Mouse (Mus musculus): ENCODE measurements at regions not wholly inside any gene's neighbourhood (a gene's known extent, or its start where the extent isn't known, plus 50 kb on each side); places are given as distances from the start of the nearest gene placed in this dataset.

DNA sequence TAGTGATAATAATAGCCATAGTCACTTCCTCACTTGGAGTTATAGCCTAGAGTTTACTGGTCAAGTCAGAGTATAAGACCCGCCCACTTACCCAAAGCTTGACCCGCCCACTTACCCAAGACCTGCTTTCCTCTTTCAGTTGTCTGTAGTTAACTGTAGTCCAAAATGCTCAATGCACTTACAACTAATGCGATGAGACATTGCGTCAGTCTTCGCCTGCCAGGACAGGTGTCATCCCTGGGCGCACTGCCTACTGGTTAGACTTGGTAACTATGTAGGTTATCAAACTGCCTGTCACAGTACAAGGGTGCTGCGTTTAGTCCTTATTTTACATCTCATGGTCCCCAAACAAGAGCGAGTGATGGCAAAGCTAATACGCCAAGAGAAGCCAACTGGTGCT, 294.0 kb downstream of the Mtx2 start:
- peaks cover 0 to under 1% of the 10 kb centered on the region in 2 experiments; a peak in 1 of 4 replicates for H3K4me1 ChIP-seq (ENCODE audit: control insufficient read depth in 1 of 2, insufficient read depth in 2 of 2)
- no peak overlapping the region for H3K27ac ChIP-seq (ENCODE audit: insufficient read depth, low read depth)
- no peaks in the 10 kb centered on the region for H3K79me2 ChIP-seq (replicated peaks; ENCODE audit: control insufficient read depth, extremely low read depth, insufficient read depth, poor library complexity, severe bottlenecking)
- dilution Hi-C loops (cut with MboI; ENCODE audit: extremely low pct_ligation_motif_present, extremely low pct_unique_long_range_greater_than_20kb, low sequenced_read_pairs) (no loop called here), in situ Hi-C loops (cut with MboI; ENCODE audit: low pct_ligation_motif_present, low pct_unique_long_range_greater_than_20kb, low sequenced_read_pairs) (no loop called here)
- H3K36me3 ChIP-seq (replicated peaks in 1 of 2; ENCODE audit: control insufficient read depth in 1 of 2, insufficient read depth in 1 of 2, low read length in 1 of 2) = no peaks in the 10 kb centered on the region
- H3K9ac ChIP-seq (ENCODE audit: insufficient read depth, low read depth) = no peak overlapping the region
- H3K9me3 ChIP-seq (replicated peaks; ENCODE audit: low read length) = no peaks in the 10 kb centered on the region
- TF ChIP-seq TCF12 (IDR thresholded peaks at IDR 0.05; ENCODE audit: low read depth, low read length) (no peak), JUN (IDR thresholded peaks at IDR 0.05; ENCODE audit: insufficient read depth, low read depth, low read length) (no peak), USF2 (conservative IDR thresholded peaks at IDR 0.05; ENCODE audit: low read depth, low read length) (no peak), E2F4 (IDR thresholded peaks at IDR 0.05; ENCODE audit: insufficient replicate concordance, low read depth, low read length) (no peak), MEF2A (IDR thresholded peaks at IDR 0.05; ENCODE audit: borderline replicate concordance, low read depth, low read length) (no peak), ZC3H11A (IDR thresholded peaks at IDR 0.05; ENCODE audit: low read depth, low read length) (no peak), NRF1 (IDR thresholded peaks at IDR 0.05; ENCODE audit: low read depth, low read length) (no peak), POLR2A (IDR thresholded peaks at IDR 0.05; ENCODE audit: low read depth, low read length) (no peak), MAX (IDR thresholded peaks at IDR 0.05; ENCODE audit: low read length) (no peak), ZMIZ1 (IDR thresholded peaks at IDR 0.05; ENCODE audit: low read depth, low read length) (no peak), RAD21 (IDR thresholded peaks at IDR 0.05; ENCODE audit: low read depth, low read length) (no peak), USF1 (IDR thresholded peaks at IDR 0.05; ENCODE audit: low read depth, low read length) (no peak), CHD2 (IDR thresholded peaks at IDR 0.05; ENCODE audit: low read length) (no peak)
- peak overlapping the region; percentile 35; the same call in 1 of the 2 replicates for H3K4me2 ChIP-seq (ENCODE audit: insufficient read depth, low read depth, poor library complexity, severe bottlenecking)
- no peak for DNase-seq (ENCODE audit: extremely low read depth)
- no peaks in the 10 kb centered on the region for H3K27me3 ChIP-seq (replicated peaks)
- no peak overlapping the region for H3K4me3 ChIP-seq (replicated peaks in 1 of 3; ENCODE audit: low read depth in 2 of 3, low read length in 2 of 3, poor library complexity in 1 of 3)

DNA sequence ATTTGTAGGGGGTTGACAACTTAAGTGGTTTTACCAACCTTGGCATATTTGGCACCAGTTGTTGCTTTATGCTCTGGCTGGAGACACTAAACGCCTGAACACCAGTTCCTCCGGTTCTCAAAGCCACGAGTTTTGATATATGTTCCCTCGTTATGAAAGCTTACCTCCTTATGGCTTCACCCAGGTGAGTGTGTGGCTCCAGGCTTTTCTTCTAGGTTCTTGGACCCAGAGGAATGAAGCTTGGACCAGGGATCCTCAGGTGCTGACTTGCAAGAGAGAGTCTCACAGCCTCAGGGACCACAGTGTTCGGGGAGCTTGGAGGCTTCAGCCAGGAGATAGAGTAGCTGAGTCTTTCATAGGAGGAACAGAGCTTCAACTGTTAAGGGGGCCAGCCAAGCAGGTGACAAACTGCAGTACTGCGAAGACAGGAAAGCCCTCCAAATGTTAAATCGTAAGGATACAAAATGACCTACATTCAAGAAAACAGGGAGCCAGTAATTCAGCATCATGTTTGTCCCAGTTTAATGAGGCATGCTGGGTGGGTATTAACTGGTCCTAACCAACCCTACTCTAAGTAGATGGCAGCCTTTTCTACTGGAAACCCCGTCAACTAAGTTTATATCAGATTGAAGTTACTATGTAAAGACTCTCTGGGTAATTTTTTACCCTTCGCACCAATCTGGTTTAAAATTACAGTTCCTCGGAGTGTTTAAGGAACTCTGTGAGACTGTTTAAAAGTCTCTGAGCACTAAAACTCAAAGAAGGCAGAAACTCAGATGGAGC, 307.9 kb downstream of the Mtx2 start:
- Histone ChIP-seq H3K4me2 (ENCODE audit: insufficient read depth, low read depth, poor library complexity, severe bottlenecking) (no peak overlapping the region), H3K27ac (ENCODE audit: insufficient read depth, low read depth) (no peak overlapping the region), H3K27me3 (replicated peaks) (no peaks in the 10 kb centered on the region), H3K9ac (ENCODE audit: insufficient read depth, low read depth) (no peak overlapping the region), H3K9me3 (replicated peaks; ENCODE audit: low read length) (no peaks in the 10 kb centered on the region), H3K36me3 (replicated peaks in 1 of 2; ENCODE audit: control insufficient read depth in 1 of 2, insufficient read depth in 1 of 2, low read length in 1 of 2) (no peaks in the 10 kb centered on the region), H3K4me1 (ENCODE audit: control insufficient read depth in 1 of 2, insufficient read depth in 2 of 2) (no peaks in the 10 kb centered on the region), H3K79me2 (replicated peaks; ENCODE audit: control insufficient read depth, extremely low read depth, insufficient read depth, poor library complexity, severe bottlenecking) (no peaks in the 10 kb centered on the region), H3K4me3 (replicated peaks in 1 of 3; ENCODE audit: low read depth in 2 of 3, low read length in 2 of 3, poor library complexity in 1 of 3) (no peak overlapping the region)
- DNase-seq (ENCODE audit: extremely low read depth) = no peak
- TF ChIP-seq KAT2A (IDR thresholded peaks at IDR 0.05; ENCODE audit: insufficient replicate concordance, low read length) (no peak), CHD1 (IDR thresholded peaks at IDR 0.05; ENCODE audit: low read depth, low read length) (no peak), CHD2 (IDR thresholded peaks at IDR 0.05; ENCODE audit: low read length) (no peak), MXI1 (IDR thresholded peaks at IDR 0.05; ENCODE audit: low read depth, low read length) (no peak), POLR2AphosphoS2 (IDR thresholded peaks at IDR 0.05; ENCODE audit: low read depth, low read length) (no peak), NELFE (IDR thresholded peaks at IDR 0.05; ENCODE audit: low read depth, low read length) (no peak), ETS1 (conservative IDR thresholded peaks at IDR 0.05; ENCODE audit: low read depth, low read length) (no peak), CTCF (conservative IDR thresholded peaks at IDR 0.05 in 1 of 2, IDR thresholded peaks at IDR 0.05 in 1 of 2; ENCODE audit: low read depth in 2 of 2, low read length in 2 of 2) (no peak), MAX (IDR thresholded peaks at IDR 0.05; ENCODE audit: low read length) (no peak), RAD21 (IDR thresholded peaks at IDR 0.05; ENCODE audit: low read depth, low read length) (no peak), E2F4 (IDR thresholded peaks at IDR 0.05; ENCODE audit: insufficient replicate concordance, low read depth, low read length) (no peak), ZNF384 (IDR thresholded peaks at IDR 0.05; ENCODE audit: low read depth, low read length) (no peak), BHLHE40 (IDR thresholded peaks at IDR 0.05; ENCODE audit: low read depth, low read length) (no peak)
- dilution Hi-C loops (cut with MboI; ENCODE audit: extremely low pct_ligation_motif_present, extremely low pct_unique_long_range_greater_than_20kb, low sequenced_read_pairs) = no loop called here
- in situ Hi-C loops (cut with MboI; ENCODE audit: low pct_ligation_motif_present, low pct_unique_long_range_greater_than_20kb, low sequenced_read_pairs) = no loop called here
